Mouse (Mus musculus) ES-CJ7 (cell line): ENCODE results near the gene Gm13694.

Experiments
- DNase-seq: peaks from one replicate; pipeline ENCODE4 v3.0.0; 2011; ENCODE audit warnings: low read depth, low spot score

Gene Gm13694

DNA sequence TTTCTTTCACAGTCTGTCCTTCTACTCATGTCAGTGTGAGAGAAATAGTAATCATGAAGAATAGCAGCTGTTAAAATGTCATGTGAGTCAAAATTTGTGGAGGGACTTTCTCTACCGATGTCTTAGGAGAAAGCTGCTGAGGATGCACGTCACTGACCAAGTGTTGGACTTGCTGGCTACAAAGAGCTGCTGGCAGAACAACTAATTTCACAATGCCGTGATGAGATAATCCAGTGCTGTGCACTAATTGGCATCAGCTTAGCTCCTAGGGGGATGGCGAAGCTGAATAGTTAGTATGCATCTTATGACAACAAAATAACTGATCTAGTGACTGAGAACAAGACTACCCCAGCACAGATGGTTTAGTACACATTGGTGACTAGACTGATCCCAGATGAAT, 46.5 kb downstream of the Gm13694 start:
- DNase-seq, result no peak
